Mouse (Mus musculus): ENCODE data around the gene Pip4k2a.

Pip4k2a gene

GRCm38 (mm10) chr2:18923806-18924595, 73.9 kb downstream of the Pip4k2a start:
- no peak for DNase-seq (ENCODE audit: low spot score in 2 of 2)

- no peak for DNase-seq (ENCODE audit: low spot score in 2 of 2)
Observed at GRCm38 (mm10) chr2:18923098-18923649, 74.8 kb downstream of the Pip4k2a start.

- no peak for DNase-seq (ENCODE audit: low spot score in 2 of 2)
Observed at GRCm38 (mm10) chr2:18921570-18922180, 76.3 kb downstream of the Pip4k2a start.

- DNase-seq (ENCODE audit: low spot score in 2 of 2) = no peak
Observed at GRCm38 (mm10) chr2:18920461-18920877, 77.5 kb downstream of the Pip4k2a start.

GRCm38 (mm10) chr2:18919797-18920354, 78.0 kb downstream of the Pip4k2a start:
- no peak for DNase-seq (ENCODE audit: low spot score in 2 of 2)

GRCm38 (mm10) chr2:18917838-18918237, 80.1 kb downstream of the Pip4k2a start:
- no peak for DNase-seq (ENCODE audit: low spot score in 2 of 2)

- no peak for DNase-seq (ENCODE audit: low spot score in 2 of 2)
Observed at GRCm38 (mm10) chr2:18917380-18917750, 80.6 kb downstream of the Pip4k2a start.

- DNase-seq (ENCODE audit: low spot score in 2 of 2) = no peak
Observed at GRCm38 (mm10) chr2:18916615-18917379, 81.1 kb downstream of the Pip4k2a start.

- no peak for DNase-seq (ENCODE audit: low spot score in 2 of 2)
Observed at GRCm38 (mm10) chr2:18916042-18916407, 81.9 kb downstream of the Pip4k2a start.

GRCm38 (mm10) chr2:18915372-18916041, 82.4 kb downstream of the Pip4k2a start:
- DNase-seq (ENCODE audit: low spot score in 2 of 2) = no peak

- DNase-seq (ENCODE audit: low spot score in 2 of 2) = no peak
Observed at GRCm38 (mm10) chr2:18914750-18915149, 83.2 kb downstream of the Pip4k2a start.

GRCm38 (mm10) chr2:18913642-18914041, 84.3 kb downstream of the Pip4k2a start:
- DNase-seq (ENCODE audit: low spot score in 2 of 2) = no peak

GRCm38 (mm10) chr2:18911251-18911934, 86.5 kb downstream of the Pip4k2a start:
- no peak for DNase-seq (ENCODE audit: low spot score in 2 of 2)

- DNase-seq (ENCODE audit: low spot score in 2 of 2) = no peak
Observed at GRCm38 (mm10) chr2:18910209-18910608, 87.7 kb downstream of the Pip4k2a start.

GRCm38 (mm10) chr2:18909713-18910112, 88.2 kb downstream of the Pip4k2a start:
- DNase-seq (ENCODE audit: low spot score in 2 of 2) = no peak

- DNase-seq (ENCODE audit: low spot score in 2 of 2) = no peak
Observed at GRCm38 (mm10) chr2:18907269-18907668, 90.7 kb downstream of the Pip4k2a start.

GRCm38 (mm10) chr2:18906421-18907084, 91.4 kb downstream of the Pip4k2a start:
- DNase-seq (ENCODE audit: low spot score in 2 of 2) = no peak

- no peak for DNase-seq (ENCODE audit: low spot score in 2 of 2)
Observed at GRCm38 (mm10) chr2:18903301-18904068, 94.4 kb downstream of the Pip4k2a start.

- no peak for DNase-seq (ENCODE audit: low spot score in 2 of 2)
Observed at GRCm38 (mm10) chr2:18901133-18901532, 96.8 kb downstream of the Pip4k2a start.

GRCm38 (mm10) chr2:18900635-18901034, 97.3 kb downstream of the Pip4k2a start:
- no peak for DNase-seq (ENCODE audit: low spot score in 2 of 2)
